Mouse (Mus musculus): ENCODE results near the gene Abhd11.

- no peak for TF ChIP-seq POLR2A (IDR thresholded peaks at IDR 0.05; ENCODE audit: borderline replicate concordance, extremely low read depth, low read depth, low read length)
- no peak for TF ChIP-seq CTCF (IDR thresholded peaks at IDR 0.05; ENCODE audit: insufficient read depth, low read length)
Observed at GRCm38 (mm10) chr5:134981149-134981548, 27.8 kb upstream of the Abhd11 start.

Data from lung, adult 2 months (tissue).